Mouse (Mus musculus): Measurements from ENCODE around the gene Tomm22. TPM values are rescaled to one million over a fixed set of nuclear protein-coding genes. Genes with fewer than 3 reads are reported as not detected.

Gene Tomm22
- polyA plus RNA-seq (2012; ENCODE audit: insufficient read depth, insufficient read length, low replicate concordance, missing spikeins), result not detected in 2 replicates

GRCm38 (mm10) chr15:79670249-79670971 lies at the start of gene Tomm22:
Gene Tomm22, plus strand, starts transcription at chr15:79670861.
- WGBS, result 16% methylated on average over 33 of the region's 33 CpGs
- Histone ChIP-seq H3K4me1 (ENCODE audit: control insufficient read depth, insufficient read depth, low read length) (peaks cover 18% of the 10 kb centered on the region), H3K4me3 (ENCODE audit: insufficient read depth, low read depth, low read length) (peak within 1 kb of the TSS; percentile 77), H3K27ac (ENCODE audit: insufficient read depth, low read depth, low read length) (no peak within 1 kb of the TSS; the same call in 1 of the 2 replicates)
- TF ChIP-seq POLR2A (IDR thresholded peaks at IDR 0.05; ENCODE audit: insufficient read depth, low read depth, low read length), result 0 out of 2 replicates have a peak, but pooled peaks have one; percentile 36
- TF ChIP-seq CTCF (IDR thresholded peaks at IDR 0.05; ENCODE audit: insufficient read depth, low read depth, low read length), result peak; percentile 38; the same call in 1 of the 2 replicates

- 87% methylated on average over 2 of the region's 2 CpGs for WGBS
- H3K27ac ChIP-seq (ENCODE audit: insufficient read depth, low read depth, low read length), result no peak overlapping the region
- no peaks in the 10 kb centered on the region for H3K4me1 ChIP-seq (ENCODE audit: control insufficient read depth, insufficient read depth, low read length)
- H3K4me3 ChIP-seq (ENCODE audit: insufficient read depth, low read depth, low read length), result no peak overlapping the region
- TF ChIP-seq POLR2A (IDR thresholded peaks at IDR 0.05; ENCODE audit: insufficient read depth, low read depth, low read length), result no peak
- TF ChIP-seq CTCF (IDR thresholded peaks at IDR 0.05; ENCODE audit: insufficient read depth, low read depth, low read length), result no peak
These were observed 40.2 kb upstream of the Tomm22 start for GRCm38 (mm10) chr15:79630471-79630870.

DNA sequence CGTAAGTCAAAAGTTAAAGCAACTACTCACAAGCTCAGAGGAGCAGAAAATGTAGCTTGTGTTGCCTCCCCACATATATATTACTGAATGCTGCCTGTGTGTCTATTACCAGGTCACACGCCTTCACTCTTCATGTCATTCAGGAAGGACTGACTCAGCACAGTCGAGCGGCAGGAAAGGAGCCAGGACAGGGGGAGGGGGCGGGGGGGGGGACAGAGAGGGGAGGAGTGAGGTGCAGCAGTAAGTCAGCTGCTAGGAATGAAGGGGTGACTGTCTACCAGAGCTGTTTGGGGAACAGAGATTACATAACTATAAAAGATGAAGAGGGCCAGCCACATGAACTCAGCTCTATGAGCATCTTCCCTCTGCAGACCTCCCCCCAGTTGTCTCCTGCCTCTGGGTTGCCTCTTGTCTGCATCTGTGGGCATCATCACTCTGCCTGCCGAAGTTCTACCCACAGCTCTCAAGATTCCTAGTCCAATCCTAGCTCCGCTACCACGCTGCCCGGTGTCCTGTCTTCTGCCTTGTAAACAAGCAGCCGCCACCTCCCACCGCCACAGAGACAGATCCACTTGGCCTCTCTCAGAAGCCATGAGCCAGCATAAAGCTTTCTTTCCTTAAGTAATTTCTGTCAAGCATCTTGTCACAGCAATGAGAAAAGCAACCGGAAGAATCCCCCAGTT lies 29.4 kb upstream of the Tomm22 start:
- 53% methylated on average over 12 of the region's 12 CpGs for WGBS
- Histone ChIP-seq H3K27ac (ENCODE audit: insufficient read depth, low read depth, low read length) (no peak overlapping the region), H3K4me3 (ENCODE audit: insufficient read depth, low read depth, low read length) (no peak overlapping the region), H3K4me1 (ENCODE audit: control insufficient read depth, insufficient read depth, low read length) (peaks cover 4% of the 10 kb centered on the region; the same call in 1 of the 2 replicates)
- no peak for TF ChIP-seq CTCF (IDR thresholded peaks at IDR 0.05; ENCODE audit: insufficient read depth, low read depth, low read length)

GRCm38 (mm10) chr15:79645483-79645882 lies 25.2 kb upstream of the Tomm22 start:
- no peak for TF ChIP-seq CTCF (IDR thresholded peaks at IDR 0.05; ENCODE audit: insufficient read depth, low read depth, low read length)
- no peak for TF ChIP-seq POLR2A (IDR thresholded peaks at IDR 0.05; ENCODE audit: insufficient read depth, low read depth, low read length)
- no peak overlapping the region for H3K4me3 ChIP-seq (ENCODE audit: insufficient read depth, low read depth, low read length)
- 85% methylated on average over 2 of the region's 2 CpGs for WGBS

GRCm38 (mm10) chr15:79648130-79648529 lies 22.5 kb upstream of the Tomm22 start:
- Histone ChIP-seq H3K27ac (ENCODE audit: insufficient read depth, low read depth, low read length) (no peak overlapping the region), H3K4me1 (ENCODE audit: control insufficient read depth, insufficient read depth, low read length) (peaks cover 5% of the 10 kb centered on the region; the same call in 1 of the 2 replicates), H3K4me3 (ENCODE audit: insufficient read depth, low read depth, low read length) (no peak overlapping the region)
- no peak for TF ChIP-seq CTCF (IDR thresholded peaks at IDR 0.05; ENCODE audit: insufficient read depth, low read depth, low read length)
- TF ChIP-seq POLR2A (IDR thresholded peaks at IDR 0.05; ENCODE audit: insufficient read depth, low read depth, low read length), result no peak
- WGBS, result 67% methylated on average over 12 of the region's 12 CpGs

More at GRCm38 (mm10) chr15:79645483-79645882, 25.2 kb upstream of the Tomm22 start:
- Histone ChIP-seq H3K4me1 (ENCODE audit: control insufficient read depth, insufficient read depth, low read length) (peaks cover 8% of the 10 kb centered on the region; the same call in 1 of the 2 replicates), H3K27ac (ENCODE audit: insufficient read depth, low read depth, low read length) (no peak overlapping the region)

DNA sequence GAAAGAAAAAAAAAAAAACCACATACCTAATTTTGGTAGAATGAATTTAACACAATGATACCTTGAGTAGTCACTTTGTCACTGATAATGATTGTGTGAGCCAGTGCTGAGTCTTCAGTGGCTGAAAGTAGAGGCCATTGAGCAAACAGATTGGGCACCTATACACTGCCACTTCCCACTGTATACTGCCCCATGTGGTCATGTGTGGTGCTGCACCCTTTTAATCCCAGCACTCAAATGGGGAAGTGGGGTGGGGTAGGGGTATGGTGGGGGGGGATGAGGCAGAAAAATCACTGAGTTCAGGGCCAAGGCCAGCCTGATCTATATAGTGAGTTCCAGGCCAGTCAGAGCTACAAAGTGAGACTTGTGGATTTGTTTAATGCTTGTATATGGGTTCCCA lies 20.1 kb upstream of the Tomm22 start:
- TF ChIP-seq CTCF (IDR thresholded peaks at IDR 0.05; ENCODE audit: insufficient read depth, low read depth, low read length), result no peak
- no peak for TF ChIP-seq POLR2A (IDR thresholded peaks at IDR 0.05; ENCODE audit: insufficient read depth, low read depth, low read length)
- H3K4me1 ChIP-seq (ENCODE audit: control insufficient read depth, insufficient read depth, low read length), result peaks cover 5% of the 10 kb centered on the region; the same call in 1 of the 2 replicates
- H3K4me3 ChIP-seq (ENCODE audit: insufficient read depth, low read depth, low read length), result no peak overlapping the region
- H3K27ac ChIP-seq (ENCODE audit: insufficient read depth, low read depth, low read length), result no peak overlapping the region

GRCm38 (mm10) chr15:79651481-79651880 lies 19.2 kb upstream of the Tomm22 start:
- WGBS, result 75% methylated on average over 4 of the region's 4 CpGs

GRCm38 (mm10) chr15:79656451-79656850 lies 14.2 kb upstream of the Tomm22 start:
- H3K4me3 ChIP-seq (ENCODE audit: insufficient read depth, low read depth, low read length), result 0 out of 2 replicates have a peak overlapping the region, but pooled peaks have one; percentile 3
- H3K27ac ChIP-seq (ENCODE audit: insufficient read depth, low read depth, low read length), result peak overlapping the region; percentile 91
- 37% methylated on average over 14 of the region's 14 CpGs for WGBS
- no peak for TF ChIP-seq POLR2A (IDR thresholded peaks at IDR 0.05; ENCODE audit: insufficient read depth, low read depth, low read length)
- TF ChIP-seq CTCF (IDR thresholded peaks at IDR 0.05; ENCODE audit: insufficient read depth, low read depth, low read length), result no peak
- H3K4me1 ChIP-seq (ENCODE audit: control insufficient read depth, insufficient read depth, low read length), result peaks cover 14% of the 10 kb centered on the region

More at GRCm38 (mm10) chr15:79651481-79651880, 19.2 kb upstream of the Tomm22 start:
- TF ChIP-seq POLR2A (IDR thresholded peaks at IDR 0.05; ENCODE audit: insufficient read depth, low read depth, low read length) (no peak), CTCF (IDR thresholded peaks at IDR 0.05; ENCODE audit: insufficient read depth, low read depth, low read length) (peak; percentile 55)
- H3K27ac ChIP-seq (ENCODE audit: insufficient read depth, low read depth, low read length), result no peak overlapping the region
- peaks cover 8% of the 10 kb centered on the region for H3K4me1 ChIP-seq (ENCODE audit: control insufficient read depth, insufficient read depth, low read length)
- no peak overlapping the region for H3K4me3 ChIP-seq (ENCODE audit: insufficient read depth, low read depth, low read length)
